19 mouse cellular contexts compared by ENCODE assay signal in genomic region chr1:85921725-85922124, GRCm38 (mm10). TPM values are rescaled to one million over a fixed set of nuclear protein-coding genes. Genes with fewer than 3 reads are reported as not detected.
DNase-seq lines count a peak whose midpoint lies in the region; ATAC-seq and TF ChIP-seq lines count a peak whose summit lies in the region.
"Had no signal": no experiment of that assay in that cellular context is flagged by ENCODE, and none has a peak within 500 bp of the region (broad histone marks: within the 10 kb centered on the region; RNA-seq: fewer than 3 reads in every experiment).

No protein-coding gene starts in this region.

- H3K4me1 ChIP-seq in forebrain, embryonic 15.5 days = peaks cover 25% of the 10 kb centered on the region
- peaks cover 29% of the 10 kb centered on the region for H3K4me1 ChIP-seq in forebrain, embryonic 10.5 days
- no peaks in the 10 kb centered on the region for H3K4me1 ChIP-seq in kidney, adult 2 months (ENCODE audit: control insufficient read depth, insufficient read depth, low read length)

- TF ChIP-seq CTCF in left cerebral cortex, adult 2 months (IDR thresholded peaks at IDR 0.05) = no peak
- no peak for TF ChIP-seq CTCF in kidney, adult 2 months (conservative IDR thresholded peaks at IDR 0.05; ENCODE audit: insufficient read depth, insufficient read length, low read depth, low read length)

- intact Hi-C loops in left cerebral cortex, adult 2 months (cut with DNase I) = no loop called here

- no peak overlapping the region for H3K4me3 ChIP-seq in forebrain, embryonic 15.5 days
- H3K4me3 ChIP-seq in forebrain, embryonic 10.5 days = no peak overlapping the region
- H3K4me3 ChIP-seq in left cerebral cortex, adult 2 months = no peak overlapping the region
- H3K4me3 ChIP-seq in kidney, adult 2 months (ENCODE audit: insufficient read depth, low read depth, low read length) = no peak overlapping the region
- H3K4me3 ChIP-seq: heart, adult 2 months; limb, embryonic 10.5 days had no signal

- H3K9ac ChIP-seq in forebrain, embryonic 15.5 days (replicated peaks) = no peak overlapping the region
- H3K9ac ChIP-seq: liver, embryonic 14.5 days had no signal

- no peaks in the 10 kb centered on the region for H3K36me3 ChIP-seq in forebrain, embryonic 15.5 days
- H3K36me3 ChIP-seq in forebrain, embryonic 10.5 days (replicated peaks) = no peaks in the 10 kb centered on the region
- H3K36me3 ChIP-seq in kidney, adult 2 months (ENCODE audit: control insufficient read depth, insufficient read depth, low read length) = no peaks in the 10 kb centered on the region
- H3K36me3 ChIP-seq: G1E; limb, embryonic 10.5 days had no signal

- TF ChIP-seq POLR2A in kidney, adult 2 months (IDR thresholded peaks at IDR 0.05; ENCODE audit: low read depth, low read length) = no peak

- WGBS in forebrain, embryonic 15.5 days = 74% methylated on average over 7 of the region's 7 CpGs
- WGBS in forebrain, embryonic 10.5 days = 90% methylated on average over 7 of the region's 7 CpGs
- WGBS in kidney, adult 2 months = 87% methylated on average over 7 of the region's 7 CpGs

- DNase-seq in forebrain, embryonic 10.5 days (ENCODE audit: extremely low spot score, low spot score) = no peak
- no peak for DNase-seq in left cerebral cortex, adult 2 months (ENCODE audit: extremely low spot score in 1 of 2, low spot score in 2 of 2)
- DNase-seq in left cerebral cortex, adult 18-20 months (ENCODE audit: low spot score in 2 of 2) = no peak
- peak; percentile 82 for DNase-seq in brain, adult 2 months (ENCODE audit: low read depth, low spot score)
- DNase-seq in layer of hippocampus, postnatal 14 days (ENCODE audit: low spot score in 2 of 2) = peak; percentile 57 to 80
- DNase-seq in kidney, adult 2 months = no peak
- DNase-seq in c-Kit-positive CD71-positive TER-119-positive erythroid progenitor cells, embryonic 14.5 days (ENCODE audit: low spot score) = no peak
- DNase-seq: adrenal gland, postnatal 14 days; heart, adult 2 months; heart, postnatal 14 days; kidney, postnatal 14 days; lung, postnatal 36 days had no signal

- H3K27me3 ChIP-seq in forebrain, embryonic 15.5 days = no peaks in the 10 kb centered on the region
- no peaks in the 10 kb centered on the region for H3K27me3 ChIP-seq in forebrain, embryonic 10.5 days (ENCODE audit: poor library complexity, severe bottlenecking)
- H3K27me3 ChIP-seq in kidney, adult 2 months (replicated peaks; ENCODE audit: control insufficient read depth, insufficient read depth, low read length) = no peaks in the 10 kb centered on the region

- peak overlapping the region; percentile 12 for H3K27ac ChIP-seq in forebrain, embryonic 15.5 days (replicated peaks)
- H3K27ac ChIP-seq in forebrain, embryonic 10.5 days = no peak overlapping the region
- peak overlapping the region; percentile 49 for H3K27ac ChIP-seq in left cerebral cortex, adult 2 months
- no peak overlapping the region for H3K27ac ChIP-seq in kidney, adult 2 months (ENCODE audit: insufficient read depth, low read depth, low read length)
- H3K27ac ChIP-seq: heart, adult 2 months; limb, embryonic 10.5 days; liver, embryonic 14.5 days had no signal

- no peak overlapping the region for H3K4me2 ChIP-seq in forebrain, embryonic 15.5 days (replicated peaks)

- no peaks in the 10 kb centered on the region for H3K9me3 ChIP-seq in forebrain, embryonic 15.5 days
- H3K9me3 ChIP-seq in forebrain, embryonic 10.5 days = no peaks in the 10 kb centered on the region; the same call in 1 of the 2 replicates
- H3K9me3 ChIP-seq: G1E; limb, embryonic 10.5 days had no signal

- ATAC-seq in forebrain, embryonic 15.5 days (replicated peaks) = no peak
- ATAC-seq: intestine, postnatal 0 days had no signal

RNA-seq across cellular contexts. Expression of gene 4933407L21Rik, which starts 6.6 kb away (rescaled TPM):
- 4.4 and 4.6 TPM in 2 replicates for polyA plus RNA-seq in forebrain, embryonic 15.5 days (2015; fragmentation: Nextera tagmentation; extraction: Ambion mirVana)
- 0.30 and 0.87 TPM in 2 replicates for polyA plus RNA-seq in forebrain, embryonic 10.5 days (2016; fragmentation: Nextera tagmentation; extraction: Ambion mirVana)
- 1 to 10 TPM; 5.5 to 7.2 TPM for total RNA-seq in left cerebral cortex, adult 2 months (2021)
- total RNA-seq in left cerebral cortex, adult 18-20 months (2021) = 1 to 10 TPM; 5.2 to 7.7 TPM
- total RNA-seq in layer of hippocampus, postnatal 14 days (2021) = 1 to 10 TPM; 4.1 to 5.3 TPM
- 0.06 and 0.12 TPM in 2 replicates for polyA plus RNA-seq in kidney, adult 2 months (2012; rRNA removed)
- total RNA-seq: heart, adult 2 months; heart, postnatal 14 days had no signal
- polyA plus RNA-seq: C2C12; G1E; heart, adult 2 months; limb, embryonic 10.5 days had no signal

RNA-seq across cellular contexts. Expression of gene Itm2c, which starts 27.6 kb away (rescaled TPM):
- 148 and 160 TPM in 2 replicates for polyA plus RNA-seq in forebrain, embryonic 15.5 days (2015; fragmentation: Nextera tagmentation; extraction: Ambion mirVana)
- polyA plus RNA-seq in forebrain, embryonic 10.5 days (2016; fragmentation: Nextera tagmentation; extraction: Ambion mirVana) = 126 and 132 TPM in 2 replicates
- total RNA-seq in left cerebral cortex, adult 2 months (2021) = 100 to 1,000 TPM; 714 to 742 TPM
- 100 to 1,000 TPM; 731 to 809 TPM for total RNA-seq in left cerebral cortex, adult 18-20 months (2021)
- total RNA-seq in layer of hippocampus, postnatal 14 days (2021) = 100 to 1,000 TPM; 505 to 525 TPM
- 166 and 198 TPM in 2 replicates for polyA plus RNA-seq in kidney, adult 2 months (2012; rRNA removed)

RNA-seq across cellular contexts. Expression of gene Gpr55, which starts 39.1 kb away (rescaled TPM):
- 0.15 and 0.17 TPM in 2 replicates for polyA plus RNA-seq in forebrain, embryonic 15.5 days (2015; fragmentation: Nextera tagmentation; extraction: Ambion mirVana)
- not detected in 2 replicates for polyA plus RNA-seq in forebrain, embryonic 10.5 days (2016; fragmentation: Nextera tagmentation; extraction: Ambion mirVana)
- under 1 TPM; 0.09 to 0.14 TPM for total RNA-seq in left cerebral cortex, adult 2 months (2021)
- under 1 TPM; 0.09 to 0.14 TPM for total RNA-seq in left cerebral cortex, adult 18-20 months (2021)
- not detected for total RNA-seq in layer of hippocampus, postnatal 14 days (2021)
- polyA plus RNA-seq in kidney, adult 2 months (2012; rRNA removed) = 0.03 TPM in 1 of 2 replicates, not detected in the other
- total RNA-seq: gastrocnemius, adult 18-20 months; heart, adult 2 months; heart, postnatal 14 days had no signal
- polyA plus RNA-seq: C2C12; heart, adult 2 months; limb, embryonic 10.5 days had no signal

Comparison
In these comparisons a context has a peak if more than half of its experiments do, and no peak if none do; other contexts are left out.
1. H3K27ac ChIP-seq: peak in forebrain, embryonic 15.5 days (single experiment) and left cerebral cortex, adult 2 months (single experiment); none in forebrain, embryonic 10.5 days (single experiment) and kidney, adult 2 months (single experiment).
2. DNase-seq: peak in brain, adult 2 months (single experiment) and layer of hippocampus, postnatal 14 days (2 of 2); none in forebrain, embryonic 10.5 days (single experiment), left cerebral cortex, adult 2 months (0 of 2), left cerebral cortex, adult 18-20 months (0 of 2), kidney, adult 2 months (single experiment) and c-Kit-positive CD71-positive TER-119-positive erythroid progenitor cells, embryonic 14.5 days (single experiment).